17 mouse cellular contexts compared by ENCODE assay signal in genomic region chr12:106183973-106184372, GRCm38 (mm10).
"Had no signal": no experiment of that assay in that cellular context is flagged by ENCODE, and none has a peak within 500 bp of the region (broad histone marks: within the 10 kb centered on the region; RNA-seq: fewer than 3 reads in every experiment).

No protein-coding gene starts in this region.

- H3K36me3 ChIP-seq: liver, embryonic 13.5 days; liver, embryonic 15.5 days; midbrain, embryonic 12.5 days; neural tube, embryonic 12.5 days; stomach, embryonic 15.5 days had no signal

- H3K4me2 ChIP-seq: liver, embryonic 11.5 days; liver, embryonic 13.5 days; liver, embryonic 15.5 days; midbrain, embryonic 12.5 days; neural tube, embryonic 12.5 days; stomach, embryonic 15.5 days had no signal

- H3K27me3 ChIP-seq: liver, embryonic 13.5 days; liver, embryonic 15.5 days; megakaryocyte, embryonic 14.5 days; neural tube, embryonic 12.5 days; stomach, embryonic 15.5 days had no signal

- H3K27ac ChIP-seq: liver, embryonic 13.5 days; liver, embryonic 15.5 days; macrophage; midbrain, embryonic 12.5 days; neural tube, embryonic 12.5 days; stomach, embryonic 15.5 days; stomach, postnatal 0 days had no signal

- H3K9ac ChIP-seq: liver, embryonic 13.5 days; liver, embryonic 15.5 days; liver, postnatal 0 days; midbrain, embryonic 12.5 days; neural tube, embryonic 12.5 days; stomach, embryonic 15.5 days had no signal

- DNase-seq: liver, embryonic 13.5 days; liver, postnatal 0 days; lung, postnatal 14 days; midbrain, embryonic 14.5 days; right cerebral cortex, postnatal 14 days; thymus, adult 2 months; thymus, postnatal 25 days; thymus, postnatal 4 days had no signal

- H3K4me3 ChIP-seq: liver, embryonic 13.5 days; liver, embryonic 15.5 days; megakaryocyte, embryonic 14.5 days; midbrain, embryonic 12.5 days; neural tube, embryonic 12.5 days; stomach, embryonic 15.5 days had no signal

- H3K9me3 ChIP-seq: liver, embryonic 13.5 days; liver, embryonic 15.5 days; midbrain, embryonic 12.5 days; neural tube, embryonic 12.5 days; stomach, embryonic 15.5 days had no signal

- ATAC-seq: liver, postnatal 0 days; lung, postnatal 0 days had no signal

- H3K4me1 ChIP-seq: liver, embryonic 13.5 days; liver, embryonic 15.5 days; megakaryocyte, embryonic 14.5 days; midbrain, embryonic 12.5 days; neural tube, embryonic 12.5 days; stomach, embryonic 15.5 days had no signal
